Mouse (Mus musculus) c-Kit-negative CD71-positive TER-119-positive erythroid progenitor cells, embryonic 14.5 days (primary cell): Measurements from ENCODE around the gene Ipo8.
A peak's percentile ranks its signal among the peaks of the same experiment; 100 is the strongest.

Experiments
- DNase-seq: peaks from one replicate; pipeline ENCODE4 v3.0.0-alpha.2; 2013; ENCODE audit warnings: low read depth, low spot score

Gene Ipo8

DNA sequence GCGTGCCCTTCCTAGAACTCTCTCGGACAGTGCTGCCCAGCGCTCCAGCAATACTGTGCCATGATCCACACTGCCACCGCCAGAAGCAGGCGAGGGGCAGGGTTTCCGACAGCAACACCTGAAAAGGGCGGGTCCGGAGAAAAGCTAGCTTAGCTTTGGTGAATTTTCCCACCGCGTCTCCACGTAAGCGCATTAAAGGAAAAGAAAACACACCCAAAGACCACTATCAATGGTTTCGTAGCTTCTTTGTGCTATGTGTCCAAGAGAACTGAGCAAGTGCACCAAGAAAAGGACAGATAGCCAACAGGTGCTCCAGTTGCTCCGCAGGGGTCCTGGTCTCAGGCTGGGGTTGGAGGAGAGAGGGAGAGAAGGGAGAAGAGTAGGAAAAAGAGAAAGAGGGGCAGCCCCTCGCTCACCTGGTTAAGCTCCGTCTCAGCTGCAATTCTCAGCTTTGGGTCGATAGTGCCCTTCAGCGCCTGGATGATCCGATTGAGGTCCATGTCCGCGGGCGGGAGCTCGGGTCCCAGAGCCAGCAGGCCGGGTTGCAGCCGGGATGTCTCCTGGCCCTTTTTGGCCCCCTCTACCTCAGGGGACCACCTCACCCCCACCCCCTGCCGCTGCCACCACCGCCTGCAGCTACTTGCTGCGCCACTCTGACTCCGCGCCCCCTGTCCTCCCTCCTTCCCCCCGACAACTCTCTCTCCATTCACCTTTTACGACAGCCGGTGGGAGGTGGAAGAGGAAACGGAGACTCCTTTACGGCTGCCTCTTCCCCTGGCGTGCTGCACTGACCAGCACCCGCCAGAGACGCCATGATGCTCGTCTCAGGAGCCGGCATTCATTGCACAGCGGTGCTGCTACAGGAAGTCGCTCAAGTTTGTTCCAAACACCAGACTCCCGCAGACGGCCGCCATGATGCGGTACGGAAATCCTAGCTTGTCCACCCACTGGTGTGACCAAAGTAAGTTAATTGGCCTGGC is at the start of gene Ipo8:
Gene Ipo8, minus strand, starts transcription at position 720 of the 980 bp plus-strand sequence.
- DNase-seq, result peak; percentile 74

DNA sequence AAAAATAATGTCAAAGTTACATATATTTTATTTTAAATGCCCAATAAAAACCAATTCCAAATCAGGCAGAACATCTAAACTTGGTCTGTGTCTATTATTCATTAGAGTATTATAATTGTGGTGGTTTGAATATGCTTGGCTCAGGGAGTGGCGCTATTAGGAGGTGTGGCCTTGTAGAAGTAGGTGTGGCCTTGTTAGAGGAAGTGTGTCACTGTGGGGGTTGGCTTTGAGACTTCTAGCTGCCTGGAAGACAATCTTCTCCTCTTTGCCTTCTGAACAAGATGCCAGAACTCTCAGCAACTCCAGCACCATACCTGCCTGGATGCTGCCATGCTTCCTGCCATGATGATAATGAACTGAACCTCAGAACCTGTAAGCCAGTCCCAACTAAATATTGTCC is 42.6 kb upstream of the Ipo8 start:
- DNase-seq, result no peak

DNA sequence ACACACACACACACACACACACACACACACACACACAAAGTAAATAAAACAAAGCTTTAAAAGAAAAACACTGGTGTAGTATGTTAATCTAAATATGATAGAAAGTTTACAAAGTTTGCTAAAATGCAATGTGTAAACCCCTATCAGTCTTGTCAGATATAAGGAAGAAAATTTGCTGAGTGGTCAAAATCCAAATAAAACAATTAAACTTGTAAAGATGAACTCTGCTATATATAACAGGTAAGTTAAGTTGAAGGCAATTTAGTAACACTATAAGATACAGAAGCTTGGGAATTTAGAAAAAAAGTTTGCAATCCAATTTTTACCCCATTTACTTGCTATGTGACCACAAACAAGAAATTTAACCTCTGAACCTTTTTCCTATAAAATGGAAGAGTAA is 14.4 kb upstream of the Ipo8 start:
- DNase-seq, result no peak

DNA sequence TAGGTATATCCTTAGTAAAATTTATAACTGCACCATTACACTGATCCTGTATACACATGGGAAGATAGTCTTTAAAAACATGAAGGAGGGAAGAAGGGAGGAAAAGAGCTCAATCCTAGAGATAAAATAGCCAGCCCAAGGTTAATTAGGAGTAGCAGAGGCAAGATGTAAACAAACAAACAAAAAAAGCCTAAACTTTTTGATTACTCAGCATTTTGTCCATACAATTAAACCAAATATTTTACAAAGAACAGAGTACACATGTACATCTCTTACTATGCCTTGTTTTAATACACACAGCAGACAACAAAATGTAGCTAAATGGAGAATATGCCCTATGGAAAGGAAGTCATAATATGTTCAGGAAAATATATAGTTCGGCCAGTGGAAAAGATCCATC is 10.5 kb upstream of the Ipo8 start:
- DNase-seq, result no peak

DNA sequence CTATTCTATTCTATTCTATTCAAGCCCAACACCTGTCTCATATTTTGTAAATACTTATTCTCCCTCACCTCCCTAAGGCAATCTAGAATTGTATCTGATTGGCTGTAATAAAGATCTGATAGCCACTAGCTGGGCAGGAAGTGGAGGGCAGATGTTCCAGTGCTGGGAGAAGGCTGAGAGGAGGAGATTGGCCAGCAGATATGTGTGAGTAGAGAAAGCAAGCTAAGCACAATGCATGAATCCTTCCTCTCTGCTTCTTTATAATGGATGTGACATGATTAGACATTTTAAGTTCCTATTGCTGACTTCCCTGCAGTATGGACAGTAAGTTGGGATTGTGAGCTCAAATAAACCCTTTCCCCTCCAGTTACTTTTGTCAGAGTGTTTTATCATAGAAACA is 7.2 kb upstream of the Ipo8 start:
- no peak for DNase-seq

DNA sequence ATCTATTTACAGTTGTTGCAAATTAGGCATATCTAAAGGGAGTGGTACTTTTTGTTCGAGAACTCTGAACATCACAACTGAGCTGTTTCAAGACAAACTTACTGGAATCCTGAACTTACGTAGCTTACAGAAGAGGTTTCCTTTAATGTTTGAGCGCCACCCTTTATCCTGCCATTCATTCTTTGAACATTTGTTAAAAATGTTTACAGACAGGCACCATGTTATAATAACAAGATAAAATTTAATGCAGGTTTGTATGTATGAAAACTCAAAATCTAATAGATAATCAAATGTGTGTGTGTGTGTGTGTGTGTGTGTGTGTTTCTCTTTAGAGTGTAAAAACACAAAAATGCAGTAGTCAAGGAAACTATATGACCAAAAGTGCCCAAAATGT is 458 bp upstream of the Ipo8 start:
- DNase-seq, result no peak

DNA sequence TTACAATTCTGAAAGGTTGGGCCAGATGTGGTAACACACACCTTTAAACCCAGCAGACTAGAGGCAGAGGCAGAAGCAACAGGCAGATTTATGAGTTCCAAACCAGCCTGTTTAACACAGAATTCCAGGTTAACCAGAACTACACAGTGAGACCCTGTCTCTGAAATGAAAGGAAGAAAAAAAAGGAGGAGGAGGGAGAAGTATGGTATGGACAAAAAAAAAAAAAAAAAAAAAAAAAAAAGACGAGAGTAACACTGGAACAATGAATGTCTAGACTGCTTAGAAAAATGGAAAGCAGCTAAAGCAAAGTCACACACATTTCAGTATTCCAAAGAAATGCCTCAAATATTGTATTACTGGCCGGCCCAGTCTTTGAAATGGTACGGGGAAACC is 916 bp downstream of the Ipo8 start:
- DNase-seq, result no peak

DNA sequence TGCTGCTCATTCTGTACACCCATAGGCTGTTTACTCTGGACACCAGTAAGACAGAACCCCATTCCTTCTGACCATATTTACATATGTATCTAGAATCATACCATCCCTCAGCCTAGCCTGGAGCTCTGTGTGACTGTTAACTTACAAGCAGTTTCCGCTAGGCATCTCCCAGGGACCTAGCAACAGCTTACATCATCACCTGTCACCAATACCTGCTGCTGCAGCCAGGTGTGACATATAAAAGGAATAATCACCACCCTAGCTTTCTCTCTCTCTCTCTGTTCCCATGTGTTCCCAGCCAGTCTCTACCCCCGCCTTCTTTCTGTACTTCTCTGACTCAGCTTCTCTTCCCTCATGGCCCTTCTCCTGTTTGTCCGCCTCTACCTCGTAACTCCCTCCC is 5.1 kb downstream of the Ipo8 start:
- no peak for DNase-seq

DNA sequence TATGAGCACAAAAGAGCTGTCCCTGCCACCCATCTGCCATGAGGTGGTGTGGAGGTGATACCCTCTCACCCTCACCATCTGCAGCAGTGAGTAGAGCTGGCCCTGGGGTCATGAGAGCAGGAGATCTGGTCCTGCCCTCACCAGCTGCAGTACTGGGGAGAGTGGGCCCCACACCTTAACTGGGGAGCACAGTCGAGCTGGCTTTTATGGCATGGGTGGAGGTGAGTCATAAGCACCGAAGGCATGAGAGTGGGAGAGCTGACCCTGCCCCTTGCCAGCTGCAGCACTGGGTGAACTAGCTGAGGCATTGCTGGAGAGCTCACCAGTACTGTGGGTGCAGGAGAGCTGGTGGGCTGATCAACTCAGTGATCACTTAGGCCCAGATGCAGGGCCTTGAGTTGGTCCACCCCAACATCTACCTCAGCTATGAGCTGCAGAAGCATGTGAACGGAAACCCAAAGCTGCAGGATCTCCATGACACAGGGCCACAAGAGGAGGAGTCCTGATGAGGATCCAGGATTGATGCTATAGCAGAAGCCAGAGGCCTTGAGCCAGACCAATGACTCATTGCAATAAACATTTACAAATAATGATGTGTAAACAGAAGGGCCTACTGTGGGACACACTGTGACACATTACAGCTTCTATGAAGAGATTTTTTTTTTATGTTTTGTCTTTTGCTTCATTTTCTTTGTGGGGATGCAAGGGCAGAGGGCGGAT is 12.5 kb downstream of the Ipo8 start:
- DNase-seq, result no peak

DNA sequence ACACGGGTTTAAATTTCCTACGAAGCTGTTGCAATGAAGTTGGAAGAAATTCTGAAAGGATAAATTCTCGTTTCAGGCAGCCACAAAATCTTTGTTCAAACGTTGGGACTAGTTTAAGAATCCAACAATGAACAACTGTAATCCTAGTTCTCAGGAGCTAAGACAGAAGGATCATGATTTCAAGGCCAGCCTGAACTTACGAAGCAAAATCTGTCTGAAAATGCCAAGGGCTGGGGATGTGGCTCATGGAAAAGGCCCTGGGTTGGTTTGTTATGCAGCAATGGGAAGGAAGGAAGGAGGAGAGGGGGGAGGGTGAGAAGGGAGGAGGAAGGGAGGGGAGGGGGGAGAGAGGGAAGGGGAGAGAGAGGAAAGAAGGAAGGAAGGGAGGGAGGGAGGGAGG is 14.5 kb downstream of the Ipo8 start:
- no peak for DNase-seq

DNA sequence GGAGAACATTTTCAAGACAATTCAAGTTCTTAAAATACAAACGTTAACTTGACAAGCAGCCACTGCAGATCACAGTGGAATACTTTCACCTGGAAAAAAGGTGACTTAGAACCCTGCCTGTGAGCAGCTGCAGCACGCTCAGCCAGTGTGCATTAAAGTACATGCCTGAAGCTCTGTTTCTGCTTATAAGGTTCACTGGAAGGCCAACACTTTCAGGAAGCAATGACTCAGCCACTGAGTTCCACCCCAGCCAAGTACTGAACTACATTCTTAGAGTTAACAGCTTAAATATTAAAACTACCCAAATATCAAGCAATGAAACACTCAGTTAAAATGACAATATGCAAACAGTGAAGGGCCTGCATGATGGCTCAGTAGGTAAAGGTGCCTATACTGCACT is 20.1 kb downstream of the Ipo8 start:
- DNase-seq, result no peak

DNA sequence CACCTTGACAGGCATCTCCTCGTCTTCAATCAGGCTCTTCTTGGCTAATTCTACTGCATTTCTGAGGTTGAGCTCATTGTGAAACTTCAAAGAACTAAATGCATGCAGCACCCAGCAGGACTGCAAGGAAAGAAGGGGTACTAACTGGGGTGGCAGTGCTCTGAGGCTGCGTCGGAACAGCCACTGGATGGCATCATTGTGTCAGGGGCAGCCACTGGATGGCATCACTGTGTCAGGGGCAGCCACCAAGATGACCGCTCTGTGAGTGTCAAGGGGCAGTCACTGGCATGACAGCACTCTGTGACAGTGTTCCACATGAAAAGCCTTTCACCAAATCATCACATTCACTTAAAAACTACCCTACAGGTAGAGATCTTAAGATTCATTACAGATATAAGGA is 31.5 kb downstream of the Ipo8 start:
- no peak for DNase-seq

DNA sequence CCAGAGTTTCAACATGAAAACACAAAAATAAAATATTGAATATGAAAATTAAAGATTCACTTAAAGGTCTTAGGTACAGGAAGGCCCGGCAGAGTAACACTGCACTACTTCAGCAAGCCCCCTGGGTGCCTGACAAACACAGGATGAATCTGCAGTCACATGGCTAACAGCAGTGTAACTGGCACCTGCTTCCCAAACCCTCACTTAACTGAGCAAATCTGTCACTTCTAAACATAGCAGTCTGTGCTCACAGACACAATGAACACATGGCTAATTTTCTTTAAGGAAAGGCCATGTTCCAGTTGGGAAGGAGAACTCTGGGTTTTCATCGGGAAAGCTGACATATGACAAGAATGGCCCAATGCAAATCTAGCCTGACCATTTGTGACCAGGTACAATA is 36.1 kb downstream of the Ipo8 start:
- no peak for DNase-seq

DNA sequence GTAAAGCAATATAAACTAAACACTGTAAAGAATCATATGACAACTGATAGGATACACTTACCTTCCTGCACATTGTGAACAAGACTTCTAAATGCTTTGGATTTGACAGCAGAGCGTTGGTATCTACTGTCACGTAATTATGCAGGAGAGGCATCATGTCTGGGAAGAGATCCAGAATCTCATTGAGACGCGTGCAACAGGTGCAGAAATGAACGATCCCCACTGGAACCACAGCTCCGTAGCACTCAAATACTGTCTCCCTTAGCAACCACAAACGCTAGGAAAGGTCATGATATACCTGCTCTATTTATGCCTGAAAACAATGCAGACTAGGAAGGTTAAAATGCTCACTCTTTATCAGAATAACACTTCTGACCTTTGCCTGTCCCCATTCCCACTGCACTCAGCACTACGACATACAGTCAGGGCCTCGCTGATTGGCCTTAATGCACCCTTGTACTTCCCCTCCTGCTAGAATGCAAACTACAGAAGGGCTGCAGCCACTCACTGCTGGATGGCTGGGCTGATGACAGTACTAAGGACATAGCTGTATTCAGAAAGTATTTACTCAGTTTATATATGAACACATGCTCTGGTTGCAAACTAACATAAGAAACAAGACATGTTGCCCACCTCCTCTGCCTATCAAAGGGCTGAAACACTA is 42.1 kb downstream of the Ipo8 start:
- no peak for DNase-seq

DNA sequence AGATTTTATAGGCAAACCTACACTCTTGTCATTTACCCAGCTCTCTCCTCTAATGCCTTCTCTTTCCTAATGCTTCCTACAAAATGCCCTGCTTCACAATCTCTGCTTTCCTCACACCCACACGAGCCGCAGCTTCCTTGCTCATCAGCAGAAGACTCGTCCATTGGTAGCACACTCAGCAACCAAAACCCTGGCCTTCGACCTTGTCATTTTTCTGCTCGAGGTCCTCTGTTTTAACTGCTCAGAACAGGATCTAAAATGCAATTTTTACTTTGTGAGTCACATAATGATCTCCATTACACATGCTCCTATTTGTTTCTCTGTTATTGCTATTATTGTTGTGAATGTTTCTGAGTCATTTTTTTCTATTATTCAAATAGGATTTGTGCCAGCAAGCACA is 45.1 kb downstream of the Ipo8 start:
- DNase-seq, result no peak

DNA sequence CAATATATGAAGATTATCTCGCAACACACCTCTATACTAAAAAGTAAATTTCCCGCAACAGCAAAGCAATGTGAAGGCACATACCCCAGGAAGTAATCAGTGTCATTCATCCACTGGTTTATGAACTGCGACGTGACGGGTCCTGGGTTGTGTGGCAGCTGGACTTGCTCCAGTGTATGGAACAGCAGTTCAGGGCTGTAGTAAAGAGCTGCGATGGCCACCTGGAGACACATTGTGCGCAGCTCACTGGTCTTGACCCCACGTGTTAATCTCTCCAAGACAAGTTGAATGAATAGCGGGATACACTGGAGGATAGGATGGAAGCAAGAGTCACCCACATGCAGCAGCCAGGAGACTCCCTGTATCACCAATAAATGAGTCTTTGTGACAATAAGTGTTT is 46.8 kb downstream of the Ipo8 start:
- DNase-seq, result no peak

DNA sequence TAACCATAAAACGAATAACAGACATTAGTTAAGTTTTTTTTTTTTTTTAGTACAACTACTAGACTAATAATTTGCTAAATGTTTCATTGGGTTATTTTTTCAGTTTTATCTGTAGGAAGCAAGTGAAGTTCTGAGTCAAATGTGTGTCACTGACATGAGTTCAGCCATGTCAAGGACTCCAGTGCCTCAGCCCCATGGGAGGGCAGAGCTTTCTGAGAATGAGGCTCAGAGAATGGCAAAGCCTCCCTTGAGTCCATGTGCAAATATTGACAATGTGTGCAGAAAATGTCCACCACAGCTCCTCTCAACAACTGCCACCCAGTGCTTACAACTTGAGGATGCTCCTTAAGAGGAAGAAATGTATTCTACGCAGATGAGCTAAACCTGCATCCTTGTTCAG is 55.0 kb downstream of the Ipo8 start:
- no peak for DNase-seq

DNA sequence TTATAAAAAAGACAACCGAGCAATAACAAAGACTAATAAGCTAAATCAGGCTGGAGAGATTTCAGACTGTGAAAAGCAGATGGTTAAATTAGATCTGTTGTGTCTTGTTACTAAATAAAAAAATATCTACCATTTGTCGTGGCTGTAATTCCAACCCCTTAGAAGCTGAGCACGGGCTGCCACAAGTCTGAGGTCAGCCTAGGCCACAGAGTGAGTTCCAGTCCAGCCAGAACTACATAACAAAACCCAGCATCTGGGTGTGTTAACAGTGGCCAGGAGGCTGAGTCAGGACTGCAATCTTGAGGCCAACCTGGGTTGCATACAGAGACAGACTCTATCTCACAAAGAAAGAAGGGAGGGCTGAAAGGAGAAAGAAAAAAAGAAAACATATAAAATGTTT is 59.8 kb downstream of the Ipo8 start:
- no peak for DNase-seq

DNA sequence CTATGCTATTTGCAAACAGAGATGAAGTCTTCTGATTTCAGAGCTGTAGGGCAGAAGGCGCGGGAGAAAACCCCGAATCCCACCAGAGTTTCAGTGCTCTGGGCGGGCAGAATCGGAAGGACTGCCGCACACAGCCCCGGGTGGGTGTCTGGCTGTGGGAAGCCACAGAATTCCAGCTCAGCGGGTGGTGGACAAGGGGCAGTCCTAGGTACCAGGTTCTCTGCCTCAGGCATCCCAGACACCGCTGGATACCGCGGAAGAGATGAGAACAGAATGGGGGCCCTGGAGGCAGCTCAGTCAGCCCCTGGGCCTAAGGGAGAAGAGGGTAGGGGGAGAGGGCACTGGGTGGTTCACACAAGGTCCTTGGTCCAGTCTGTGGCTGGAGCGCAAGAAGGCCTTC is 62.8 kb downstream of the Ipo8 start:
- DNase-seq, result no peak

DNA sequence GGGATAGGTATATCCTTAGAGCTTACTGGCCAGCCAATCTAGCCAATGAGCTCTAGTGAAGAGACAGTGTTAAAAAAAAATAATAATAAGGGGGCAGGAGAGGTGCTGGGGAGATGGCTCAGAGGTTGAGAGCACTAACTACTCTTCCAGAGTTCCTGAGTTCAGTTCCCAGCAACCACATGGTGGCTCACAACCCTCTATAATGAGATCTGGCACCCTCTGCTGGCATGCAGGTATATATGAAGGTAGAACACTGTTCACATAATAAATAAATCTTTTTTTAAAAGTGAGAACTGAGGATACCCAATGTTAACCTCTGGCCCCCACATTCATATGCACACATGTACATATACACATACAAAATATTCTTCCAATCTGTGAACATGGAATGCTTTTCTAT is 64.0 kb downstream of the Ipo8 start:
- no peak for DNase-seq

DNA sequence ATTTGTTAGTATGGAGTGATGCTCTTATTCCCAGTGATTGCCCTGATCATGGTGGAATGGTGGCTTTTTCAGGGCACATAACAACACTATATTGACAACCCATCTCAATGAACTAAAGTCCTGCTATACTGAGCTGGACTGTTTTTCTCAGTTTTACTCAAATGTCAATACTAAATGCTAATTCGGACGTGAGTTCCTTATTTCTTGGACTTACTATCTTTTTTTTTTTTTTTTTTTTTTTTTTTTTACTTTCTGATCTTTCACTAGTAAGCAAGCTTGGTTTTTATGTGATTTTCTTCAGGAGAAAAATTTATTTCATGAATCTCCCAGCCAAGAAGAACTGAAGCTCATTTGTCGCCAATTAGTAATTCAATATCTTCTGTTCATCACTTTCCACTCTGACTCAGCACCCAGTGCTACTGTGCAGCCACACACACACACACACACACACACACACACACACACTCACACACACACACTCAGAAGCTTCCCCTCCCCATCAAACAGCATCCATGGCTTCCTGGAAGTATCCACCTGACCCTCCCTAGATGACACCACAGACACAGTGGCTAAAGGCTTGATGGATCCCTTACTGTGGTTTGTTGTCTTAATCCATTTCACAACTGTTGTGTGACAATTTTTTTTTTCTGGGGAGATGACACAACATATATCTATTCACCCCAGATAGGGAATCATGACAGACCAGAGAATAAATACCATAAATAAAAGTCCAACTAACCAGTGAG is 69.1 kb downstream of the Ipo8 start:
- no peak for DNase-seq

DNA sequence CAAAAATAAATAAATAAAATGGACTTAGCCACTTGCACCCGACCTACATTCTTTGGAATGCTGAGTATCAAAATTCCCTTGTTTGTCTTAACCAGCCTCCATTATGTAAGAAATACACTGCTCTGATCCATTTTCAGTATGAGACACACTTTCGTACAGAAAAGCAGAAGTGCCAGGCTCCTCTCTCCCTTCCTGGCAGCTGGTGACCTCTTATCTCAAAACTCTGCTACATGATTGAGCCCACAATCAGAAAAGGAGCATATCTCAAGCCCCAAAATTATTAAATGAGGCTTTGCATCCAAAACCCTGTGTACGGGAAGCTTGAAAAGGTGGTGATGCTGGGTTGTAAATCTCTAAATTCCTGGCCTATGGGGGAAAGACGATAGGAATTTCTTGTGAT is 69.8 kb downstream of the Ipo8 start:
- no peak for DNase-seq
